Comparison of ENCODE assay signal across 14 mouse cellular contexts in the genomic region with DNA sequence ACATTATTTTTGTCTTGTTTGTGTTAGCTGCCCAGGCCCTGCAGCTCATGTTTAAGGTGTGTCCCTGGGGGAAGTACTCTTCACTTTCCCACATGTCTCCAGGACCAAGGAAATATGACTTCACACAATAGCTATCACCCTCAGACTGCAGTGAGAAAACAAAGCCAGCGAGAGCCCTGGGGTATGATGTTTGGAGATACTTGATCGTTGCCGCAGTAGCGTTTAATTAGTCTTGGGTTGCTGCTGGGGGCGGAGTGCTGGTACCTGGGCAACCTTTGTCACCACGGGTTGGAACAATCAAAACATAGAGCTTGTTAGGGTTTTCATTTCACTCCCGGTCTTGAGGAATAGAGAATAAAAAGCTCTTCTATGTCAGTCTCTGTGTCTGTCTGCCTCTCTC. TPM values are rescaled to one million over a fixed set of nuclear protein-coding genes. Genes with fewer than 3 reads are reported as not detected.
DNase-seq lines count a peak whose midpoint lies in the region; ATAC-seq and TF ChIP-seq lines count a peak whose summit lies in the region.
"Had no signal": no experiment of that assay in that cellular context is flagged by ENCODE, and none has a peak within 500 bp of the region (broad histone marks: within the 10 kb centered on the region; RNA-seq: fewer than 3 reads in every experiment).

No protein-coding gene starts in this region.

- intact Hi-C loops in heart, postnatal 25 days (cut with DNase I), result no loop called here
- intact Hi-C loops in heart, postnatal 14 days (cut with DNase I), result no loop called here

- DNase-seq in layer of hippocampus, adult 2 months (ENCODE audit: low spot score in 2 of 2), result no peak
- DNase-seq in layer of hippocampus, postnatal 14 days (ENCODE audit: low spot score in 2 of 2), result no peak
- DNase-seq in embryonic facial prominence, embryonic 14.5 days (ENCODE audit: low spot score), result peak; percentile 76
- DNase-seq in spleen, postnatal 4 days (ENCODE audit: low spot score in 2 of 2), result no peak
- no peak for DNase-seq in heart, postnatal 25 days (ENCODE audit: low spot score)
- DNase-seq in heart, postnatal 14 days, result no peak
- DNase-seq: cerebellum, postnatal 14 days; heart, postnatal 36 days; thymus, postnatal 4 days had no signal

- no peaks in the 10 kb centered on the region for H3K9me3 ChIP-seq in embryonic facial prominence, embryonic 14.5 days (ENCODE audit: control insufficient read depth, low read length)
- no peaks in the 10 kb centered on the region for H3K9me3 ChIP-seq in hindbrain, embryonic 12.5 days (replicated peaks)
- no peaks in the 10 kb centered on the region for H3K9me3 ChIP-seq in midbrain, embryonic 15.5 days
- H3K9me3 ChIP-seq: liver, embryonic 15.5 days had no signal

- 45% methylated on average over 7 of the region's 7 CpGs for WGBS in embryonic facial prominence, embryonic 14.5 days
- 30% methylated on average over 7 of the region's 7 CpGs for WGBS in hindbrain, embryonic 12.5 days
- 24% methylated on average over 7 of the region's 7 CpGs for WGBS in midbrain, embryonic 15.5 days

- no peak overlapping the region for H3K9ac ChIP-seq in embryonic facial prominence, embryonic 14.5 days (ENCODE audit: low read depth, low read length)
- H3K9ac ChIP-seq in hindbrain, embryonic 12.5 days, result peak overlapping the region; percentile 39
- no peak overlapping the region for H3K9ac ChIP-seq in midbrain, embryonic 15.5 days
- H3K9ac ChIP-seq: liver, embryonic 15.5 days had no signal

- H3K27me3 ChIP-seq in embryonic facial prominence, embryonic 14.5 days (replicated peaks; ENCODE audit: control insufficient read depth, insufficient read depth, low read length), result no peaks in the 10 kb centered on the region
- H3K27me3 ChIP-seq in hindbrain, embryonic 12.5 days, result no peaks in the 10 kb centered on the region
- H3K27me3 ChIP-seq in midbrain, embryonic 15.5 days (replicated peaks), result no peaks in the 10 kb centered on the region
- H3K27me3 ChIP-seq: liver, embryonic 15.5 days had no signal

- TF ChIP-seq CTCF in layer of hippocampus, adult 2 months (conservative IDR thresholded peaks at IDR 0.05), result no peak

- peak overlapping the region; percentile 80 for H3K27ac ChIP-seq in layer of hippocampus, adult 2 months
- peak overlapping the region; percentile 65; the same call in 1 of the 2 replicates for H3K27ac ChIP-seq in embryonic facial prominence, embryonic 14.5 days (replicated peaks; ENCODE audit: low read depth, low read length)
- peak overlapping the region; percentile 72 for H3K27ac ChIP-seq in hindbrain, embryonic 12.5 days
- H3K27ac ChIP-seq in midbrain, embryonic 15.5 days, result peak overlapping the region; percentile 20; the same call in 1 of the 2 replicates
- H3K27ac ChIP-seq: liver, embryonic 15.5 days had no signal

- 0 out of 2 replicates have a peak, but pooled peaks cover 10% of the 10 kb centered on the region for H3K36me3 ChIP-seq in embryonic facial prominence, embryonic 14.5 days (ENCODE audit: control insufficient read depth, insufficient read depth, low read length)
- H3K36me3 ChIP-seq in hindbrain, embryonic 12.5 days, result peaks cover 41% of the 10 kb centered on the region
- peaks cover 20% of the 10 kb centered on the region; the same call in 1 of the 2 replicates for H3K36me3 ChIP-seq in midbrain, embryonic 15.5 days (replicated peaks)
- H3K36me3 ChIP-seq: liver, embryonic 15.5 days had no signal

- ATAC-seq in embryonic facial prominence, embryonic 14.5 days (ENCODE audit: low read depth), result peak; percentile 70
- no peak for ATAC-seq in hindbrain, embryonic 12.5 days (ENCODE audit: low FRiP score)
- no peak for ATAC-seq in midbrain, embryonic 15.5 days (replicated peaks)

- H3K4me2 ChIP-seq in embryonic facial prominence, embryonic 14.5 days (ENCODE audit: low read depth, low read length), result no peak overlapping the region; the same call in 1 of the 2 replicates
- H3K4me2 ChIP-seq in hindbrain, embryonic 12.5 days (replicated peaks), result peak overlapping the region; percentile 24
- peak overlapping the region; percentile 29; the same call in 1 of the 2 replicates for H3K4me2 ChIP-seq in midbrain, embryonic 15.5 days
- H3K4me2 ChIP-seq: liver, embryonic 15.5 days had no signal

- H3K4me1 ChIP-seq in embryonic facial prominence, embryonic 14.5 days (ENCODE audit: control insufficient read depth, insufficient read depth, low read length), result peaks cover 34% of the 10 kb centered on the region
- H3K4me1 ChIP-seq in hindbrain, embryonic 12.5 days, result peaks cover 61% of the 10 kb centered on the region
- peaks cover 75% of the 10 kb centered on the region for H3K4me1 ChIP-seq in midbrain, embryonic 15.5 days
- H3K4me1 ChIP-seq: liver, embryonic 15.5 days had no signal

- peak overlapping the region; percentile 35; the same call in 1 of the 2 replicates for H3K4me3 ChIP-seq in layer of hippocampus, adult 2 months
- H3K4me3 ChIP-seq in embryonic facial prominence, embryonic 14.5 days (ENCODE audit: low read depth, low read length), result no peak overlapping the region
- no peak overlapping the region for H3K4me3 ChIP-seq in hindbrain, embryonic 12.5 days
- H3K4me3 ChIP-seq in midbrain, embryonic 15.5 days, result no peak overlapping the region
- H3K4me3 ChIP-seq: erythroblast, embryonic 14.5 days; liver, embryonic 15.5 days; megakaryocyte, embryonic 14.5 days had no signal

RNA-seq across cellular contexts. Expression of gene Map1b, which starts 14.9 kb away (rescaled TPM):
- 100 to 1,000 TPM; 709 to 737 TPM for total RNA-seq in layer of hippocampus, adult 2 months (2021)
- total RNA-seq in layer of hippocampus, postnatal 14 days (2021), result 100 to 1,000 TPM; 795 to 818 TPM
- polyA plus RNA-seq in embryonic facial prominence, embryonic 14.5 days (2014; fragmentation: Nextera tagmentation; extraction: Ambion mirVana), result 203 and 242 TPM in 2 replicates
- polyA plus RNA-seq in hindbrain, embryonic 12.5 days (2016; fragmentation: Nextera tagmentation; extraction: Ambion mirVana), result 1,280 and 1,328 TPM in 2 replicates
- 2,126 and 2,223 TPM in 2 replicates for polyA plus RNA-seq in midbrain, embryonic 15.5 days (2015; fragmentation: Nextera tagmentation; extraction: Ambion mirVana)
- total RNA-seq in heart, postnatal 25 days (2021), result 10 to 100 TPM; 12.4 to 14.9 TPM
- 10 to 100 TPM; 20.6 to 24.3 TPM for total RNA-seq in heart, postnatal 14 days (2021)
- polyA plus RNA-seq: erythroblast, embryonic 14.5 days had no signal

Comparison
In these comparisons a context has a peak if more than half of its experiments do, and no peak if none do; other contexts are left out.
1. H3K27ac ChIP-seq: peak in every context shown above with its lines; median percentile 80 in layer of hippocampus, adult 2 months; 72 in hindbrain, embryonic 12.5 days; 65 in embryonic facial prominence, embryonic 14.5 days; 20 in midbrain, embryonic 15.5 days.
2. RNA of gene Map1b, which starts 14.9 kb away (total RNA-seq): 795 to 818 TPM in layer of hippocampus, postnatal 14 days and 709 to 737 TPM in layer of hippocampus, adult 2 months; 20.6 to 24.3 TPM in heart, postnatal 14 days and 12.4 to 14.9 TPM in heart, postnatal 25 days; every median in the first group is over 10 times any median in the second.